Mouse (Mus musculus) CD8-positive naive resting alpha-beta T cell, adult 2 months (primary cell): ENCODE data around the gene Hmgb1.
"Not testable (repeated sequence)": the region's sequence is repeated elsewhere in the genome, so short reads cannot be mapped to it uniquely, and the experiment has no call there.

Source experiments
- DNase-seq, 2 experiments: peaks; one replicate each; pipeline ENCODE4 v3.0.0; 2022; ENCODE audit warnings: low read depth in 2 of 2, low spot score in 2 of 2

Gene Hmgb1

GRCm38 (mm10) chr5:149150882-149151281 is 33.4 kb downstream of the Hmgb1 start:
- DNase-seq: no peak

GRCm38 (mm10) chr5:149147386-149148000 is 36.8 kb downstream of the Hmgb1 start:
- no peak for DNase-seq

GRCm38 (mm10) chr5:149146691-149147090 is 37.6 kb downstream of the Hmgb1 start:
- no peak for DNase-seq

GRCm38 (mm10) chr5:149143766-149144375 is 40.4 kb downstream of the Hmgb1 start:
- DNase-seq: no peak

GRCm38 (mm10) chr5:149141155-149141554 is 43.1 kb downstream of the Hmgb1 start:
- not testable (repeated sequence) for DNase-seq

GRCm38 (mm10) chr5:149140336-149140735 is 44.0 kb downstream of the Hmgb1 start:
- DNase-seq: no peak

- DNase-seq: not testable (repeated sequence)
Observed at GRCm38 (mm10) chr5:149138087-149138486, 46.2 kb downstream of the Hmgb1 start.

- DNase-seq: no peak
Observed at GRCm38 (mm10) chr5:149137447-149137846, 46.8 kb downstream of the Hmgb1 start.

- no peak for DNase-seq
Observed at GRCm38 (mm10) chr5:149136933-149137365, 47.3 kb downstream of the Hmgb1 start.

- DNase-seq: no peak
Observed at GRCm38 (mm10) chr5:149135455-149136354, 48.6 kb downstream of the Hmgb1 start.

- DNase-seq: no peak
Observed at GRCm38 (mm10) chr5:149134751-149135454, 49.4 kb downstream of the Hmgb1 start.

- DNase-seq: no peak
Observed at GRCm38 (mm10) chr5:149128473-149128872, 55.8 kb downstream of the Hmgb1 start.

GRCm38 (mm10) chr5:149123795-149124194 is 60.5 kb downstream of the Hmgb1 start:
- DNase-seq: no peak

- no peak for DNase-seq
Observed at GRCm38 (mm10) chr5:149119341-149119881, 64.9 kb downstream of the Hmgb1 start.

- no peak for DNase-seq
Observed at GRCm38 (mm10) chr5:149117815-149118547, 66.3 kb downstream of the Hmgb1 start.

GRCm38 (mm10) chr5:149114587-149114986 is 69.7 kb downstream of the Hmgb1 start:
- no peak for DNase-seq

GRCm38 (mm10) chr5:149114034-149114433 is 70.3 kb downstream of the Hmgb1 start:
- DNase-seq: no peak

- no peak for DNase-seq
Observed at GRCm38 (mm10) chr5:149113439-149113838, 70.8 kb downstream of the Hmgb1 start.

- no peak for DNase-seq
Observed at GRCm38 (mm10) chr5:149112559-149112958, 71.7 kb downstream of the Hmgb1 start.

- DNase-seq: no peak
Observed at GRCm38 (mm10) chr5:149109220-149109619, 75.1 kb downstream of the Hmgb1 start.
